Mouse (Mus musculus) kidney, postnatal 10 days (tissue): Measurements from ENCODE around the gene Pigq.

Source experiments
- DNase-seq: peaks from one replicate; pipeline ENCODE4 v3.0.0; 2021; ENCODE audit warnings: mixed read lengths

Pigq gene

DNA sequence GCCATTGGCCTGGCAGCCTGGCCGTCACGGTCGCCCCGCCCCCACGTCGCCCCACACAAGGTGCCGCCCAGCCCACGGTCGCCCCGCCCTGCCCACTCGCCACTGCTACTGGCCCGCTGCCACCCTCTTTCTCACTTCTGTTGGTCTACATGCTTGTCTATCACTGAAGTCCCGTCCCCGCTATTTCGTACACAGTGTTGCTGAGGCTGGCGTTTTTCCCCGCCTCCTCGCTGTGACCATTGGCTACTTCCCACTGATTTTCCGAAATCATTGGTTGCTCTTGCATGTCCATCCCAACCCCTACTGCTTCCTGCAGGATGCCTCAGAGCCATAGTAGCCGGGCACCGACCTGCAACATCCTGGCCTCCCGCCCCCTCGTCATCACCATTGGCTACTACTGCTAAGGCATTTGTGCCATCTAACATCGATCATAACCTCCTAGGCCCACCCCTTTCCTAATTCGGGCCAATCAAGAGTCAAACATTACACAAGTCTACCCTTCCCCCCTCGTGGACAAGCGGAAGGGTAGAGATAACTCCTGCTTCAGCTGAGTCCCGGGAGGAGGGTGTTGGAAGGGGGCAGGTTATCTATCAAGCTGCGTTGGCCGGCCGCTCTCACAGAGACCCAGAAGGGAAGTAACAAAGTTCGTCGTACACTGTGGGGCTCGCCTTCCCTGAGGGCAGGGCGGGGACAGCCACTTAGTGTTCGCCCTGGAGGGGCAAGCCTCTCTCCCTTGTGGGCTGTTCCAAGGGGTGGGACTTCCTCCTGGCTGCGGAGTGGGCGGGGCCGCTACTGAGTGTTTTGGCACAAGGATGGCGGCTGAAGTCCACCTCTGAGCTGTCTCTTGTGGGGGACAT, 24.7 kb downstream of the Pigq start:
- peak; percentile 100 for DNase-seq

DNA sequence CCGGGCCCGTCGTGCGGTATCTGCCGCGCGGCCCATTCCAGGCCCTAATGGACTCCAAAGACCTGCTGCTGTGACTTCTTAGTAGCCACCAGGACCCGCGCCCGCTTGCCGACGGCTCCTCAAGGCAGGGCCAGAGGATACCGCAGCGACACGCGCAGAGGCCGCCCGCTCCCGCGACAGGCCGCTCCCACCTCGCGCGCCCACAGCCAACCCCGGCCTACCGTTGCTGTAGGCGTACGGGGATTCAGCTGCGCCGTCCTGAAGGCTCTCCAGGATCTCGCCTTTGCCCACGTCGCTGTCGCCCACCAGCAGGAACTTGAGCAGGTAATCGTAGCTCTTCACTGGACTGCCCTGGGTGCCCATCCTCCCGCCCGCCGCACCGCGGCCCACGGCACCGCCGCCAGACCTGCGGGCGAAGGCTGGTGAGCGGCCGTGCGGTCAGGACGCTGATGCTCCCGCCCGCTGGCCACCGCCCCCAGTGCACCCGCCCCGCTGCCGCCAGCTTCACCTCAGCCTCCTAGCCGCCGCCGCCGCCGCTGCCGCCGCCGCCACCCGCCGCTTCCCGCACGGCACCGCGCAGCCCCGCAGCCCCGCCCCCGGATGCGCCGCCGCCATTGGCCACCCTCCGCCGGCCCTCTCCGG, 25.5 kb downstream of the Pigq start, which contains the start of gene Rab40c:
Gene Rab40c (minus strand): TSS at position 584 of the 642 bp plus-strand sequence.
- DNase-seq, result peak; percentile 69

DNA sequence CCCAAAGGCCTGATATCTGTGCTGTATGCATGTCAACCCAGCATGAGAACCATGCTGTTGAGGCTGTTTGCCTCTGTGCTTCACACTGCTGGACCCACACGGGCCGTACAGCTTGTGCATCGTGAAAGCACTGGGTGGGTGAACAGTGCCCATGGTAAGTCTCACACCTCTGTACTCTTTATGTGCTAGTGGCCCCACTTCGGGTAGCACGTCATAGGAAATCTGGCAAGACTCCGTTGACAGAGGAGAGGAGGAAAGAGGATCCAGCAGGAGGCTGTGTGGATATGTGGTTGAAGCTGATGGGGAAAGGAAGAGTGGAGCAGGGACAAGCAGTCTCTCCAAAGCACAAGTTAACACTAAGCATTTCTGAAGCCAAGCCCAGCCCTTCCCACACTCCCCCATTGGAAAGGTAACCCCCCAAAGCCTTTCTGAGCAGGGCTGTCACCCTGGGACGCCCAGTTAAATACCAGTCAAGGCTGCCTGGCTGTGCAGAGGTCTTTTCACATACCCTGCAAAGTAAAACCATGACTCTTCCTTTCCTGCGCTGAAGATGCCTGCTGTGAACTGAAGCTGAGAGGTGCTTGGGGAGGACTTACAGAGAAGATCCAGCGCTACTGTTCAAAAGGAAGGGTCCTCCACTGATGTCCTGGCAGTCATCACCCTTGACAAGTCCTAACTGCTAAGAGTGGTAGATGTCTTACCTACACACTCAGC, 26.5 kb downstream of the Pigq start:
- DNase-seq, result no peak

- DNase-seq, result no peak
Measured at GRCm38 (mm10) chr17:25916931-25917647, 27.6 kb downstream of the Pigq start.

DNA sequence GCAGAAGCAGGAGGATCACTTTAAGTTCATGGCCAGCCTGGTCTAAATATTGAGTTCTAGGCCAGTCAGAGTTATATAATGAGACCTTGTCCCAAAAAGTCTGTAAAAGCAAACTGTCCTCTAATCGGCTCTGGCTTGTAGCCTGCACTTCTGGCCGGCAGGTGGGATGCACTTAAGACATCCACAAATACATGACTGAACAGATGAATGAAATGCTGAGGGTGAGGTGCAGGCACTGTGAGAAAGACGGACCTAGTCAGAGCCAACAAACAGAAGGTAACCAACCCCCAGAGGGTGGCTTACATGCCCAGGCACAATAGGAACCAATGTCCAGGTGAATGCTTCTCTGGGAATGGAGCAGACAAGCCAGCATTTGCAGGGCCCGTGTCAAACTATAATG, 30.4 kb downstream of the Pigq start:
- DNase-seq, result no peak

DNA sequence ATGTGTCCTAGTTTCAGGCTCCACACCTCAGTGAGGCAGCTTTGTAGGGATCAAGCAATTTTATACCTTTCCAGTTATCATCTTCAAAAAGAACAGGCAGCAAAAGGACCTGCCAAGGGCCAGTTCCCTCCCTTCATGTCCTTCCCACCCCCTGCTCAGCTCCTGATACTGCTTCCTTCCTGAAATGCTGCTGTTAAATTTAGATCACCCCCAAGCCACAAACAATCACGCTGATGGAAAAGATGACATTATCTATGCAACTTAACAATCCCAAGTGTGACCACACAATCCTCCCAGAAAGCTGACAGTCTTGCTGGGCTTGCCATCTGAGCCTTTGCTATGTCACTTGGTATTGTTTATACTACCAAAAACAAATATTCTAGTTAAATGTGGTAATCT, 30.9 kb downstream of the Pigq start:
- no peak for DNase-seq

GRCm38 (mm10) chr17:25913186-25913876, 31.4 kb downstream of the Pigq start:
- DNase-seq, result peak; percentile 23

DNA sequence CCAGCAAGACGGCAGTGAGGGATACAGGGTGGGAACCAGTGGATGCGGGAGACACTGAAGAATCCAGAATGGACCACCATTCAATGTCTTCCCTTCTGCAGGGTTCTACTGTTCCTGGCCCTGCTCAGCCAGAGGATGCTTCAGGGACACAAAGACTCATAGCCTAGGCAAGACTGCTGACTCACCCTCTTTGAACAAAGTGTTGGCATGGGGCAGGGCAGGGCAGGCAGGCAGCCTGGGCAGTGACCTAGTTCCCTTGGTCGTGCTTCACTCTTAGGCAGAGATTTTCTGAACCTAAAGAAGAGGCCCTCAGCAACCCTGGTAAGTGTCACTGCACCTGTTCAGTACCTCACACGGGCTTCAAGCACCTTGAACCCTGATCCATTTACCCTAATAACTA, 32.9 kb downstream of the Pigq start:
- peak; percentile 18 for DNase-seq

DNA sequence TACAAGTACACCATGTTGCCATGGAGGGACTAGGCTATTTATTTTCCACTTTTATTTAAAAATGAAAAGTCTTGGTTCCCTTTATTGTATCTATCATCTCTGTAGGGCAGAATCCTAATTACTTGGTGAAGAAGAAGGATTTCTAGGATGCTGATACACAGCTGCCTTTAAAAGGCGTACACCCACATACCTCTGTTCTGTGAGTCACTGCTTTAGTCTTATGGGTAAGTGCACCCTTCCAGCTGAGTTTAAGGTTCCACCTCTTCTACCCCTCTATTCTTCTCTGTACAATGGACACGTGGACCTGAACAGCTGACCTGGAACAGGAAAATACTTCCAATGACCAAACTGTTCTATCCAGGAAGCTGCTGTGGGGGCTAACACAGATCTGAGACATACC, 37.1 kb downstream of the Pigq start:
- DNase-seq, result no peak

DNA sequence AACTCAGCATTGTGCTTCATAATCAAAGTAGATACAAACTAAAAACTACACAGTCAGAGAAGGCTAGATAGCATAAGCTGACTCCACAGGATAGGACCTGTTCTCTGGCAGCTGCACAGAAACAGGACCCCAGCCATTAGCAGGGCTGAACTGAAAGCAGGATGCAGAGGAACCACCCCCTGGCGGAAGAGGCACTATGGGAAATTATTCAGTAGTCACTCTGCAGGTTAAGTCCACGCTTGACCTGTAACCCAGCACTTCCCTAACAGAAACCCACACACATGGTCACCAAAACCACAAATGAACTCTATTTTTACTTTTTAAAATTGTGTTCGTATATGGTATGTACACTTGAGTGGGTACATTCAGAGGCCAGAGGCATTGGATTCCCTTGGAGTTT, 41.7 kb downstream of the Pigq start:
- DNase-seq, result no peak

GRCm38 (mm10) chr17:25900193-25900592, 44.5 kb downstream of the Pigq start:
- DNase-seq, result no peak

- DNase-seq, result no peak
Measured at GRCm38 (mm10) chr17:25895891-25896290, 48.8 kb downstream of the Pigq start.

DNA sequence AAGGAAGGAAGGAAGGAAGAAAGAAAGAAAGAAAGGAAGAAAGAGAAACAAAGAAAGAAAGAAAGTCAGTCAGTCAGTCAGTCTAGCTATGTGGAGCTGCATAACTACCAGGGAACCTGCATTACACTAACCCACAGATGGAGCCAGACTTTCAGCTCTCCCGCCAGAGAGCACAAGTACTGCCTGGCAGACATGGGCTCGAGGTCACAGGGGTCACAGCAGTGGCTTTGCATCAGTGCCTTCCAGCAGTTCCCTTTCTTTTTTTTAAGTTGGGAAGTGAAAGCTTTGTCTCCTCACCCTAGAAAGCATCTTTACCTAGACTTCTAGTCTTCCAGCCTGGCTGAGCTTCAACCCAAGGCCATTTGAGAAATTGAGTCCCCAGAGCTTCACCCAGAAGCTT, 49.3 kb downstream of the Pigq start:
- DNase-seq, result peak; percentile 73

DNA sequence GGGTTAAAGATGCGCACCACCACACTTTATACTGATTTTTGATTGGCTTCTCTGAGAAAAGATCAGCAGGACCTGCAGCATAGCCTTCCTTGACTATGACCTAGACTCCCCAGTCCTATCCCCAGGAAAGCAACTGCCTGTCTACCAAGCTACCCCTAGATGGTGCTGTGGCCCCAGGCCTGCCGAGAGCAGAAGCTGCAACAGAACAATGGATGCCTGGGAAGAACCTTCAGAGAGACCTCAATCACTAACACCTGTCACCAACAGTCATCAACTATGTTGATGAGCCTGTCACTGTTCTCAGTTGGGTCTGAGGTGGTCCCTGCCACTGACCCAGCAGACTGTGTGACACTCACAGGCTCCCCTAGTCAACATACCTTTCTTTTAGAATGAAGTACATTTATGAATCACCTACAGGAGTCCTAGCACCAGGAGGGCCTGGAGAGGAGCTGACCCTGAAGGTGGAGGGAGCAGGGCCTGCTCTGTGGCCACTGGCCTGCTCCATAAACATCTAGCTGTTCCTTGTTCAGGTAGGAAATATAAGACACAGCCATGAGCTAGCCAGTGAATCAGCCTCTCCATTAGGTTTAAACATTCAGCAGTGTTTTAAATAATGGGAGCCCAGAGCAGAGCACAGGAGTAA, 50.6 kb downstream of the Pigq start:
- DNase-seq, result peak; percentile 82

DNA sequence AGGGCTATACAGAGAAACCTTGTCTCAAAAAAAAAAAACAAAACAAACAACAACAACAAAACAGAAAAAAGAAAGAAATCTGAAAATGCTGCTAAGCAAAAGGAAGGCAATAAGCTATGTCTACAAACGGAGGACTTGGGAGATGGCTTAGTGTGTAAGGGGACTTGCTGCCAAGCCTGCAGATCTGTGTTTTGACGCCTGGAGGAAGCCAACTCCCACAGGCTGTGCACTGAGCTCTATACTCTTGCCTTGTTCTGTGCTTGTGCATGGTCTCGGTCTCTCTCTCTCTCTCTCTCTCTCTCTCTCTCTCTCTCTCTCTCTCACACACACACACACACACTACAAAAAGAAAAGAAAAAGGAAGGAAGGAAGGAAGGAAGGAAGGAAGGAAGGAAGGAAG, 55.9 kb downstream of the Pigq start:
- no peak for DNase-seq

- no peak for DNase-seq
Measured at GRCm38 (mm10) chr17:25887467-25887866, 57.3 kb downstream of the Pigq start.

GRCm38 (mm10) chr17:25886806-25887205, 57.9 kb downstream of the Pigq start:
- DNase-seq, result no peak

DNA sequence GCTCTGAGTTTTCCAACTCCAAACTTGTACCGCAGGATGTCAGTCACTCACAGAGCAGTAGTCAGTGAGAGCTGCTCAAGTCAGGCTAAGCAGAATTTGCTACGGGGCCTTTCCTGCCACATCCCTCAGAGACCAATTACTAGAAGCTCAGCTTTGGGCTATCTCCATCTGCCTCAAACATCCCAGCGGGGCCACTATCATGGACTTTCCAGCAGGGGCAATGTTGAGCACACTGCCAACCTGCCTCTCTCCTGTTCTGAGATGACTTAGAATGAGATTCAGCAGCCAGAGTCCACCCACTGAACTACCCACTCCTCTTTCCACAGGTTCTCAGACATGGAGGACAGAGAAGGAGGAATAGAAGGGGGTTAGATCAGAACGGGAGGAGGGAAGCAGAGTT, 59.1 kb downstream of the Pigq start:
- no peak for DNase-seq

- no peak for DNase-seq
Measured at GRCm38 (mm10) chr17:25883824-25884223, 60.9 kb downstream of the Pigq start.

GRCm38 (mm10) chr17:25883268-25883667, 61.5 kb downstream of the Pigq start:
- DNase-seq, result no peak

- no peak for DNase-seq
Measured at GRCm38 (mm10) chr17:25882306-25882705, 62.4 kb downstream of the Pigq start.

GRCm38 (mm10) chr17:25881691-25882090, 63.0 kb downstream of the Pigq start:
- no peak for DNase-seq
